Mouse (Mus musculus): ENCODE data around the gene Ceacam15.
"Not testable (repeated sequence)": the region's sequence is repeated elsewhere in the genome, so short reads cannot be mapped to it uniquely, and the experiment has no call there.

Ceacam15 gene

GRCm38 (mm10) chr7:16675605-16676004 lies at the start of gene Ceacam15:
Gene Ceacam15 (minus strand): TSS chr7:16675705.
- no peak for DNase-seq (ENCODE audit: extremely low spot score)

DNA sequence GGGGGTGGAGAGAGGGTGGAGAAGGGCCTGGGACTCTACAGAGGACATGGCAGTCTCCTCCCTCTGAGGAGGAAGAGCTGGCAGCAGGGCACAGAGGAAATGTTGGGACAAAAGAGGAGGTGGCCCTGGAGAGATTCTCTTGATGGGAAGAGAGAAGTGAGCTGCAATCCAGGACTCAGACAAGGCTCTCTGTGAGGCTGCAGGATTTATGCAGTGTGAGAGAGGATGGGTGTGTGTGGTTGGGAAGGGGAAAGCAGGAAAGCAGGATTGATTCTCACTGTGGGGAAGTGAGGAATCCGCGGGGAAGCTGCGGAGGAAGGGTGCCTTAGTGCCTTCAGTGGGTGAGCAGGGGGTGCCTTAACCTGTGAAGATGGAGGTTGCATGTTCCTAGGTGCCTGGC lies 47.0 kb upstream of the Ceacam15 start:
- not testable (repeated sequence) for DNase-seq (ENCODE audit: extremely low spot score)

GRCm38 (mm10) chr7:16721629-16722028 lies 46.1 kb upstream of the Ceacam15 start, which contains the start of gene Ceacam9:
Gene Ceacam9 (plus strand): TSS chr7:16721929.
- DNase-seq (ENCODE audit: extremely low spot score): no peak

DNA sequence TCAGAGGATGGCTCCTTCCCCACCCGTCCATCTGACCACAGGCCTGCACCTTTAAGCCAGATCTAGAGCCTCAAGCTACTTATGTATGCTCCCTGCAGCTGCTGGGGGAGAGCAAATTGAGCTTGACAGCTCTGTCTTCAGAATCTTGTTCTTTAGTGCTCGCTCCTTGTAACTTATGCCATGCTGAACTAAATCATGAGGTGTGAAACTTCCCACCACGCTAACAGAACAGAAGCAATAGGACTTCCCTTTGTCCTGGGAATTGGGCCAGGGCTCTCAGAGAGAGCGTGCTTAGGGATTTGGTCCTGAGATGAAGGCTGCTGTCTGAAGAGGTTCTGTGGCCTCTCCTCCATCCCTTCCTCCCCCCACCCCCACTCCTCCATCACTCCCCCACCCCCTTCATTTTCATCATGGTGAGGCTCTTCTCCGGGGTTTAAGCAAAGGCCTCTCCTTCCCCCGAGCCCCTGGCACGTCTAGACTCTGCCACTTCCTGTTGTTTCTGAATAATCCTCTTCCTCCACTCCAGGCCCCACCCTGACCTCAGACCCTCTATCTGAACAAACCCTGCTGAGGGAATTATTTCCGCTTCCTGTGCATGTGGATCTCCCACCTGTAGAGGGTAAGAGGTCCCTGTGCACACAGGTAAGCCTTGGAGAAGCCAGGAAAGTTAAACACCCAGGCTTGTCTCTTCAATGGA lies 41.1 kb upstream of the Ceacam15 start:
- not testable (repeated sequence) for DNase-seq (ENCODE audit: extremely low spot score)

GRCm38 (mm10) chr7:16712633-16713415 lies 37.3 kb upstream of the Ceacam15 start:
- no peak for DNase-seq (ENCODE audit: extremely low spot score)

- no peak for DNase-seq (ENCODE audit: extremely low spot score)
These were observed 35.1 kb upstream of the Ceacam15 start for GRCm38 (mm10) chr7:16710604-16711003.

DNA sequence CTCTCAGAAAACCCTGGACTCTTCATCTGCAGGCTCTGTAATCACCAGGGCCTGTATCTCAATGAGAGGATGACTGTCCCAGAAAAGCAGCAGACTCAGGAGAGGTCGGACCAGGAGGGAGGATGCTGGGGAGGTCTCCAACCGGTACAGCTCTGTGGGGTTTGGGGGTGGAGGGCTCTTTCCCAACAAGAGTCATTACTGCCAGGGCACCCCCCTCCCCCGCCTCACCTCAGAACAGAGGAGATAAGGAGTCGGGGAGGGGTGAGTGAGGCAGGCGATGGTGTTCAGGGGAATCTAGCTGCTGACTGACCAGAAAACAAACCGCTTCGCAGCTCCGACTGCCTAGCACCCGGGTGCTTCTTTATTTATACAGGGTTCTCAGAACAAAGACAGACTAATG lies 32.7 kb upstream of the Ceacam15 start:
- DNase-seq (ENCODE audit: extremely low spot score): no peak

- no peak for DNase-seq (ENCODE audit: extremely low spot score)
These were observed 30.9 kb upstream of the Ceacam15 start for GRCm38 (mm10) chr7:16706385-16706784.

DNA sequence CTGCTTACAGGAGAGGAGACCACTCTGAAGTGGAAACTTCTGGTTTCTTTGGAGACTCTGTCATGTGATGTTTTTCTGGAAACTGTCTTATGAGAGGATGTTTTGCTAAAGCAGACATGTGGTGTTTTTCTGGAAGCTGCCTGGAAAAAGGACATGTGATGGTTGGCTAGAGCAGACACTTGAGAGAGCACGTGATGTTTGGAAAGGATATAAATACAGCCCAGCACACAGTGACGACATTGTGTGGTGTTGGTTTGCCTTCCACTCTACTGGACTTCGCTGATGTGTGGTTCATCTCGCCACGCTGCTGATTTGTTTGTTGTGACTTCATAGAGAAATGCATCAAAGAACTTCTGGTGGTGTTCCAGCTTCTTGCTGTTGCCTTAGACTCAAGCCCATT lies 25.1 kb upstream of the Ceacam15 start:
- no peak for DNase-seq (ENCODE audit: extremely low spot score)

DNA sequence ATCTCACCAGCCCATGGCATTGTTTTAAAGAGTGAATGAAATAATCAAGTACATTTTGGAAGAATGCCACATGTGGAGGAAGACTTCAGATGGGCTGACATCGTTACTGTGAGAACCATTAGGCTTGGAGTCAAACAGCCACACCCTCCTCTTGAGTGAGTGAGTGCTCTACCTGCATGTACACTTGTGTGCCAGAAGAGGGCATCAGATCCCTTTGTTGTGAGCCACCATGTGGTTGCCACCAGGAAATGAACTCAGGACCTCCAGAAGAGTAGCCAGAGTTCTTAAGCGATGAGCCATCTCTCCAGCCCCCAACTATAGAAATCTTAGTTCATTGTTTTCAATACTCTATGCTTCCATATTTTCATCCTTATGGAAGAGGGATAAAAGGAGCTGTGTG lies 23.5 kb upstream of the Ceacam15 start:
- no peak for DNase-seq (ENCODE audit: extremely low spot score)

DNA sequence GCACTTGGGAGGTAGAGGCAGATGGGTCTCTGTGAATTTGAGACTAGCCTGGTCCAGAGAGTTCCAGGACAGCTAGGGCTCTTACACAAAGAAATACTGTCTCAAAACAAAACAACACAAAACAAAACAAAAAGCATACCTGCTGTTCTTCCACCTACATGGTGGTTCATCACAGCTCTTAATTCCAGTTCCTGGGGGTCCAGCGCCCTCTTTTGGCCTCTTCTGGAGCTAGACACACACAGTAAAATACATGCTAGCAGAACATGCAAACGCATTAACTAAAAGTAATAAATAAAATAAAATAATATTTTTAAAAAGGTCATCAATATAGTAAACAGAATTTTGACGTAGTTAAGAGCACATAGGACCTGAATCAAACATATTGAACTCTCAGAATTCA lies 19.5 kb upstream of the Ceacam15 start:
- no peak for DNase-seq (ENCODE audit: extremely low spot score)

GRCm38 (mm10) chr7:16689196-16689595 lies 13.7 kb upstream of the Ceacam15 start:
- no peak for DNase-seq (ENCODE audit: extremely low spot score)

DNA sequence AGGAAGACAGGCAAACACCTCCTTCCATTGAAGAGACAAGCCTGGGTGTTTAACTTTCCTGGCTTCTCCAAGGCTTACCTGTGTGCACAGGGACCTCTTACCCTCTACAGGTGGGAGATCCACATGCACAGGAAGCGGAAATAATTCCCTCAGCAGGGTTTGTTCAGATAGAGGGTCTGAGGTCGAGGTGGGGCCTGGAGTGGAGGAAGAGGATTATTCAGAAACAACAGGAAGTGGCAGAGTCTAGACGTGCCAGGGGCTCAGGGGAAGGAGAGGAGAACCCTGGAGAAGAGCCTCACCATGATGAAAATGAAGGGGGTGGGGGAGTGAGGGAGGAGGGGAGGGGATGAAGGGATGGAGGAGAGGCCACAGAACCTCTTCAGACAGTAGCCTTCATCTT lies 4.7 kb upstream of the Ceacam15 start:
- DNase-seq (ENCODE audit: extremely low spot score): not testable (repeated sequence)

DNA sequence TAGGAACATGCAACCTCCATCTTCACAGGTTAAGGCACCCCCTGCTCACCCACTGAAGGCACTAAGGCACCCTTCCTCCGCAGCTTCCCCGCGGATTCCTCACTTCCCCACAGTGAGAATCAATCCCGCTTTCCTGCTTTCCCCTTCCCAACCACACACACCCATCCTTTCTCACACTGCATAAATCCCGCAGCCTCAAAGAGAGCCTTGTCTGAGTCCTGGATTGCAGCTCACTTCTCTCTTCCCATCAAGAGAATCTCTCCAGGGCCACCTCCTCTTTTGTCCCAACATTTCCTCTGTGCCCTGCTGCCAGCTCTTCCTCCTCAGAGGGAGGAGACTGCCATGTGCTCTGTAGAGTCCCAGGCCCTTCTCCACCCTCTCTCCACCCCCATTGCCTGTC lies 806 bp downstream of the Ceacam15 start:
- not testable (repeated sequence) for DNase-seq (ENCODE audit: extremely low spot score)

DNA sequence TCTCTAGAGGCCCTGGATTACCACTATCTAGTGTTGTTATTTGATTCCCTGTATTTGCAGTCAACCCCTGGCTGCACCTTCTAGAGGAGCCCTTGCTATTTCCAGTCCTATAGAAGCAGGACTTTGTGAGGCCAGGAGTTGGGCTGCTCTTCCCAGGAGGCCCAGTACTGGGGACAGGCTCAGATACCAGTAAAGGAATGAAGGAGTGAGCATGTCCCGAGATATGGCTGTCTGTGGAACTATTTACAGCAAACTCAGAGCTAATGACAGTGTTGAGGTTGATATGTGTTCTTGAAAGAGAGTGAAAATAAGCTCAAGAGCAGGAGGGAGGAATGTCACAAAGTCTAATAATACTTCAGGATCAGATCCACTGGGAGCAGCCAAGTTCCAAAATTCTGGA lies 1.7 kb downstream of the Ceacam15 start:
- DNase-seq (ENCODE audit: extremely low spot score): no peak

DNA sequence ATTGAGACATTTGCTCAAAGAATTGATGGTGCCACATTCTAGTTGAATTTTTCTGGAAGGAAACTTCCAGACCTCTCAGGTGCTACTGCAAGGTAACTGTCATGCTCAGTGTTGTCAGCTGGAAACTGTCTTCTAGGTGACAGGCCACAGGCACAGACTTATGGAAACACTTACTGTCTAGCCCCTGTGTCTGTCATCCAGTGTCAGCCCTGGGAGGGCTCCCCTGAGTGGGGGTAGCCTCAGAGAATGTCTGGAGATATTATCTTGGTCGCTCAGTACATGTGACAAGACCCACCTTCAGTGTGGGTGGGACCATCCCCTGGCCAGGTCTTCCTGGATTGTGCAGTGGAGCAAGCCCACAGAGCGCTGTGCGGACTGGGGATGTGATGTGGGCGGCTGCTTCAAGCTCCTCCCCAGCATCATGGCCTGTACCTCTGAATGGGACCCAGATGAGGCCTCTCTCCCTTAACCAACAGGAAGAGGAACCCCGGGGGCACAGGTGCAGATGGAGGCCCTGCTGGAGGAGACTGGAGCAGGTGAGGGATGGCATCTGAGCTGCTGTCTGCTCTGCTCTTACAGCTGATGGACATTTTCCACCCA lies 7.1 kb downstream of the Ceacam15 start:
- not testable (repeated sequence) for DNase-seq (ENCODE audit: extremely low spot score)

- DNase-seq (ENCODE audit: extremely low spot score): no peak
These were observed 31.2 kb downstream of the Ceacam15 start for GRCm38 (mm10) chr7:16644260-16644659.

DNA sequence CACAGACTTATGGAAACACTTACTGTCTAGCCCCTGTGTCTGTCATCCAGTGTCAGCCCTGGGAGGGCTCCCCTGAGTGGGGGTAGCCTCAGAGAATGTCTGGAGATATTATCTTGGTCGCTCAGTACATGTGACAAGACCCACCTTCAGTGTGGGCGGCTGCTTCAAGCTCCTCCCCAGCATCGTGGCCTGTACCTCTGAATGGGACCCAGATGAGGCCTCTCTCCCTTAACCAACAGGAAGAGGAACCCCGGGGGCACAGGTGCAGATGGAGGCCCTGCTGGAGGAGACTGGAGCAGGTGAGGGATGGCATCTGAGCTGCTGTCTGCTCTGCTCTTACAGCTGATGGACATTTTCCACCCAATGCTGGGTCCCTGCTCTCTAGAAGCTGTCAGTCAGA lies 32.4 kb downstream of the Ceacam15 start:
- DNase-seq (ENCODE audit: extremely low spot score): not testable (repeated sequence)

DNA sequence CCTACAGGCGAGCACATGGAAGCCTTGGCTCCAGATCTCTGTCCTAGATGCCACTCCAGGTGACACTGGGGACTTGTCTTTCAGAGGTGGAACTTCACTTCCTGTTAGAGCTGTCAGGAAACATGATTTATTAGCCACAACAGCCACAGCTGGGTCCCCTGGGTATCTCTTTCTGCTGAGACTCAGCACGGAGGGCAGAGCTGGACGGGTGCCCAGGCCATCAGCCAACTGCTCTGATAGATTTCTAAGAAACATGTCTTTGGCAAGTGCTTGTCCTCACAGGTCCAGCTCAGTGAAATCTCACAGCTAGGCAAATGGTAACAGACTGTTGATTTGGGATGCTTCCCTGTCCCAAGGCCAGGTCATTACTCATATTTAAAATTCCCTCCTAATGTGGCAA lies 36.5 kb downstream of the Ceacam15 start:
- no peak for DNase-seq (ENCODE audit: extremely low spot score)

- no peak for DNase-seq (ENCODE audit: extremely low spot score)
These were observed 40.4 kb downstream of the Ceacam15 start for GRCm38 (mm10) chr7:16635116-16635515.

- not testable (repeated sequence) for DNase-seq (ENCODE audit: extremely low spot score)
These were observed 41.6 kb downstream of the Ceacam15 start for GRCm38 (mm10) chr7:16633913-16634312.

- no peak for DNase-seq (ENCODE audit: extremely low spot score)
These were observed 43.6 kb downstream of the Ceacam15 start for GRCm38 (mm10) chr7:16631932-16632331.

GRCm38 (mm10) chr7:16631025-16631424 lies 44.5 kb downstream of the Ceacam15 start:
- DNase-seq (ENCODE audit: extremely low spot score): no peak

All from embryo, embryonic 9.5 days (tissue).